Comparison of ENCODE assay signal across 16 mouse cellular contexts in genomic region chr7:73147251-73147650, GRCm38 (mm10).
A peak's percentile ranks its signal among the peaks of the same experiment; 100 is the strongest.
DNase-seq lines count a peak whose midpoint lies in the region; ATAC-seq lines count a peak whose summit lies in the region.
"Had no signal": no experiment of that assay in that cellular context is flagged by ENCODE, and none has a peak within 500 bp of the region (broad histone marks: within the 10 kb centered on the region; RNA-seq: fewer than 3 reads in every experiment).

No protein-coding gene starts in this region.

- H3K4me1 ChIP-seq in forebrain, embryonic 15.5 days, result peaks cover 28% of the 10 kb centered on the region
- peaks cover 76% of the 10 kb centered on the region for H3K4me1 ChIP-seq in forebrain, embryonic 10.5 days
- peaks cover 59% of the 10 kb centered on the region for H3K4me1 ChIP-seq in embryonic facial prominence, embryonic 10.5 days
- H3K4me1 ChIP-seq: heart, embryonic 12.5 days had no signal

- H3K4me2 ChIP-seq in forebrain, embryonic 15.5 days (replicated peaks), result no peak overlapping the region
- H3K4me2 ChIP-seq: heart, embryonic 12.5 days; hindbrain, embryonic 15.5 days had no signal

- no peak overlapping the region for H3K9ac ChIP-seq in forebrain, embryonic 15.5 days (replicated peaks)
- H3K9ac ChIP-seq: heart, embryonic 12.5 days; hindbrain, embryonic 15.5 days had no signal

- DNase-seq in forebrain, embryonic 10.5 days (ENCODE audit: extremely low spot score, low spot score), result no peak
- peak; percentile 37 for DNase-seq in layer of hippocampus, adult 11-12 months (ENCODE audit: low spot score)
- no peak for DNase-seq in layer of hippocampus, postnatal 10 days (ENCODE audit: low spot score in 2 of 2)
- DNase-seq in embryonic facial prominence, embryonic 10.5 days (ENCODE audit: low spot score), result peak; percentile 3
- DNase-seq in layer of hippocampus, adult 9-11 months, result peak; percentile 47
- DNase-seq in ovary, adult 18-20 months (ENCODE audit: low spot score), result no peak
- no peak for DNase-seq in right cerebral cortex, postnatal 36 days (ENCODE audit: low spot score in 2 of 2)
- DNase-seq: adrenal gland, postnatal 10 days; cerebellum, adult 11-12 months; cerebellum, adult 9-10 months; cerebellum, postnatal 25 days; gastrocnemius, postnatal 14 days; heart, postnatal 36 days had no signal

- H3K9me3 ChIP-seq in forebrain, embryonic 15.5 days, result no peaks in the 10 kb centered on the region
- H3K9me3 ChIP-seq in forebrain, embryonic 10.5 days, result no peaks in the 10 kb centered on the region
- H3K9me3 ChIP-seq in embryonic facial prominence, embryonic 10.5 days, result no peaks in the 10 kb centered on the region
- H3K9me3 ChIP-seq: heart, embryonic 12.5 days; hindbrain, embryonic 15.5 days had no signal

- H3K27ac ChIP-seq in forebrain, embryonic 15.5 days (replicated peaks), result peak overlapping the region; percentile 42; the same call in 1 of the 2 replicates
- H3K27ac ChIP-seq in forebrain, embryonic 10.5 days, result no peak overlapping the region
- no peak overlapping the region for H3K27ac ChIP-seq in embryonic facial prominence, embryonic 10.5 days (replicated peaks)
- H3K27ac ChIP-seq: hindbrain, embryonic 15.5 days had no signal

- no peaks in the 10 kb centered on the region for H3K36me3 ChIP-seq in forebrain, embryonic 15.5 days
- H3K36me3 ChIP-seq in forebrain, embryonic 10.5 days (replicated peaks), result no peaks in the 10 kb centered on the region
- no peaks in the 10 kb centered on the region for H3K36me3 ChIP-seq in embryonic facial prominence, embryonic 10.5 days (replicated peaks)
- H3K36me3 ChIP-seq: heart, embryonic 12.5 days; hindbrain, embryonic 15.5 days had no signal

- H3K4me3 ChIP-seq in forebrain, embryonic 15.5 days, result no peak overlapping the region
- no peak overlapping the region for H3K4me3 ChIP-seq in forebrain, embryonic 10.5 days
- H3K4me3 ChIP-seq in embryonic facial prominence, embryonic 10.5 days, result no peak overlapping the region
- H3K4me3 ChIP-seq: heart, embryonic 12.5 days; hindbrain, embryonic 15.5 days had no signal

- ATAC-seq in forebrain, embryonic 15.5 days (replicated peaks), result no peak; the same call in 1 of the 2 replicates

- H3K27me3 ChIP-seq in forebrain, embryonic 15.5 days, result no peaks in the 10 kb centered on the region
- peaks cover 65% of the 10 kb centered on the region for H3K27me3 ChIP-seq in forebrain, embryonic 10.5 days (ENCODE audit: poor library complexity, severe bottlenecking)
- peaks cover 15% of the 10 kb centered on the region for H3K27me3 ChIP-seq in embryonic facial prominence, embryonic 10.5 days (replicated peaks; ENCODE audit: low read depth, poor library complexity, severe bottlenecking)
- H3K27me3 ChIP-seq: hindbrain, embryonic 15.5 days had no signal

Comparison
In these comparisons a context has a peak if more than half of its experiments do, and no peak if none do; other contexts are left out.
1. DNase-seq: peak in layer of hippocampus, adult 11-12 months (single experiment), embryonic facial prominence, embryonic 10.5 days (single experiment) and layer of hippocampus, adult 9-11 months (single experiment); none in forebrain, embryonic 10.5 days (single experiment), layer of hippocampus, postnatal 10 days (0 of 2), ovary, adult 18-20 months (single experiment) and right cerebral cortex, postnatal 36 days (0 of 2).